Comparison of ENCODE assay signal across 19 mouse cellular contexts in the genomic region with DNA sequence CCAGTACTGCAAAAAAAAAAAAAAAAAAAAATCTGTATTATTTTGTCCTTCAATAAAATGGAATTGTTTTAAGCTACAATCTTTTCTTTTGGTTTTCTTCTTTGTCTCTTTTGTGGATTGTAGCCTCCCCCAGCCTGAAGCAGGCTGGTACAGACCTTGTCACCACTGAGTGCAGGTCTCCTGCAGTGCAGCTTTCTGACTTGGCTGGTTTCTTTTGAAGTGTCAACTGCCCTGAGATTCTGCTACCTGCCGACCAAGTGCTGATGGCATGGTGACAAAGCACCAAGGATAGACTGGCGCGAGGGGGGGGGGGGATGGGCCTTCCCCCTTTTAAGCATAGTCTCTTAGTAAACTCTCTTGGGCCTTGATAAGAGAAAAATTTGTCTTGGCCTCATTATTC.
DNase-seq lines count a peak whose midpoint lies in the region; ATAC-seq and TF ChIP-seq lines count a peak whose summit lies in the region.
"Had no signal": no experiment of that assay in that cellular context is flagged by ENCODE, and none has a peak within 500 bp of the region (broad histone marks: within the 10 kb centered on the region; RNA-seq: fewer than 3 reads in every experiment).

No protein-coding gene starts in this region.

- TF ChIP-seq POLR2A in cerebellum, adult 2 months (IDR thresholded peaks at IDR 0.05; ENCODE audit: borderline replicate concordance, insufficient read depth, low read length), result no peak

- peak; percentile 33 to 51 for DNase-seq in cerebellum, adult 2 months
- DNase-seq in cerebellum, postnatal 10 days, result peak; percentile 33 to 53
- DNase-seq in cerebellum, adult 11-12 months, result no peak
- peak; percentile 44 to 45 for DNase-seq in cerebellum, postnatal 25 days
- DNase-seq in cerebellum, postnatal 4 days (ENCODE audit: low spot score in 2 of 2), result no peak
- DNase-seq: adrenal gland, adult 8-10 months; adrenal gland, postnatal 14 days; adrenal gland, postnatal 36 days; B cell, adult 2 months; forebrain, postnatal 0 days had no signal

- H3K4me1 ChIP-seq in cerebellum, adult 2 months (ENCODE audit: control insufficient read depth, insufficient read depth, low read length), result peaks cover 35% of the 10 kb centered on the region
- H3K4me1 ChIP-seq: embryonic facial prominence, embryonic 10.5 days; embryonic facial prominence, embryonic 12.5 days; forebrain, embryonic 13.5 days; forebrain, embryonic 15.5 days had no signal

- no peak overlapping the region for H3K4me3 ChIP-seq in cerebellum, adult 2 months (replicated peaks; ENCODE audit: insufficient read depth, low read depth, low read length)
- H3K4me3 ChIP-seq: embryonic facial prominence, embryonic 10.5 days; embryonic facial prominence, embryonic 12.5 days; forebrain, embryonic 13.5 days; forebrain, embryonic 15.5 days had no signal

- TF ChIP-seq CTCF in cerebellum, adult 2 months (IDR thresholded peaks at IDR 0.05; ENCODE audit: borderline replicate concordance, insufficient read depth, low read depth, low read length), result no peak

- 10% methylated on average over 3 of the region's 3 CpGs for WGBS in cerebellum, adult 2 months

- H3K27ac ChIP-seq in cerebellum, adult 2 months (ENCODE audit: insufficient read depth, low read length), result peak overlapping the region; percentile 62; the same call in 1 of the 2 replicates
- H3K27ac ChIP-seq: embryonic facial prominence, embryonic 10.5 days; embryonic facial prominence, embryonic 12.5 days; forebrain, embryonic 13.5 days; forebrain, embryonic 15.5 days had no signal

- H3K27me3 ChIP-seq in cerebellum, adult 2 months (ENCODE audit: control insufficient read depth, insufficient read depth, low read length), result no peaks in the 10 kb centered on the region
- H3K27me3 ChIP-seq: CH12.LX; embryonic facial prominence, embryonic 12.5 days; forebrain, embryonic 13.5 days; forebrain, embryonic 15.5 days; Patski had no signal

- no peak for ATAC-seq in cerebellum, adult (ENCODE audit: insufficient number of reproducible peaks, low FRiP score, low TSS enrichment)
- ATAC-seq: activated CD4-positive, CD25-positive, alpha-beta regulatory T cell, adult 4 months; CD4-positive, CD25-positive, alpha-beta regulatory T cell, adult 4 months; forebrain, embryonic 13.5 days; forebrain, embryonic 15.5 days; forebrain, postnatal 0 days; Patski had no signal

Comparison
In these comparisons a context has a peak if more than half of its experiments do, and no peak if none do; other contexts are left out.
1. DNase-seq: peak in cerebellum, adult 2 months (2 of 2), cerebellum, postnatal 10 days (2 of 2) and cerebellum, postnatal 25 days (2 of 2); none in cerebellum, adult 11-12 months (single experiment) and cerebellum, postnatal 4 days (0 of 2).